Mouse (Mus musculus) kidney, embryonic 16.5 days (tissue): ENCODE data around the gene Fat3. TPM values are rescaled to one million over a fixed set of nuclear protein-coding genes. Genes with fewer than 3 reads are reported as not detected.

Source experiments
- ATAC-seq: fragments of 200-750 bp; cut with Nextera tagmentation; 2 replicates; pipeline ENCODE4 v1.8.0; 2017; ENCODE audit warnings: moderate TSS enrichment; ENCODE audit not compliant: low FRiP score, low TSS enrichment
- H3K27ac ChIP-seq: fragments of 300-500 bp; sonication (generic); 2 replicates; pipeline ENCODE4 v1.5.1; 2014; ENCODE audit warnings: low read length
- H3K27me3 ChIP-seq: fragments of 300-500 bp; sonication (generic); 2 replicates; pipeline ENCODE4 v1.6.1; 2014; ENCODE audit warnings: low read length, control low read depth, mixed read lengths; ENCODE audit not compliant: insufficient read depth
- H3K36me3 ChIP-seq: fragments of 300-500 bp; sonication (generic); 2 replicates; pipeline ENCODE4 v1.6.1; 2014; ENCODE audit warnings: low read length, control low read depth, mixed read lengths; ENCODE audit not compliant: insufficient read depth
- H3K4me1 ChIP-seq: fragments of 300-500 bp; sonication (generic); 2 replicates; pipeline ENCODE4 v1.6.1; 2014; ENCODE audit warnings: low read length, control low read depth, mixed read lengths; ENCODE audit not compliant: insufficient read depth
- H3K4me2 ChIP-seq: fragments of 300-500 bp; sonication (generic); replicated peaks from 2 replicates; pipeline ENCODE4 v1.6.1; 2014; ENCODE audit warnings: low read depth, low read length
- H3K4me3 ChIP-seq: fragments of 300-500 bp; sonication (generic); 2 replicates; pipeline ENCODE4 v1.5.1; 2014; ENCODE audit warnings: mild to moderate bottlenecking, low read length
- H3K9ac ChIP-seq: fragments of 300-500 bp; sonication (generic); replicated peaks from 2 replicates; pipeline ENCODE4 v1.6.1; 2014; ENCODE audit warnings: low read length
- H3K9me3 ChIP-seq: fragments of 300-500 bp; sonication (generic); 2 replicates; pipeline ENCODE4 v1.6.1; 2016; ENCODE audit warnings: low read length, control low read depth
- WGBS: fragments of 180-500 bp; shearing (Covaris S2); extraction: QIAGEN DNeasy Blood & Tissue Kit; methylation state at CpG from one replicate; pipeline ENCODE4 v1.1.7; 2014; 5-methylcytosine and 5-hydroxymethylcytosine counted together
- polyA plus RNA-seq: library from polyadenylated mRNA; unstranded; fragments of >200 nt; fragmentation: Nextera tagmentation; extraction: Ambion mirVana; gene quantifications from 2 replicates; pipeline ENCODE4 v1.2.1, GENCODE M21; 2015

Fat3 gene
- polyA plus RNA-seq, 1 experiment from 2014 or later, result 3.3 TPM

DNA sequence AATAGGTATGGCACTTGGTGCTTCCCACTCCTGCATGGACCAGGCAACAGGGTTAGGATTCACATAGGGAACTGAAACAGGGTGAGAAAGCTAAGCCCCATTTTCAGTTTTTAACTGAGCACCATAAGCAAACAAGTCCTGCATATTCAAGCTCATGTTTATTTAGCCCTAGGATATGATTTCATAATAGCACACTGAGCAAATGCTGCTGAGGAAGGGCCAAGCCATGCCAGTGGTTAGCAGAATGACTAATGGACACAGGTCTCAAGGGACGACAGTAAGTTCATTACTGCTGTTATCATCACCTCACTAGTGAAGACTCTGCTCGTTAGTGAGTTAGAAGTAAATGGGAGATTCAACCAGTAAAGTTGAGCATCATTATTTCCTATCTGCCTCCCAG, 333.0 kb downstream of the Fat3 start:
- Histone ChIP-seq H3K9me3 (no peaks in the 10 kb centered on the region), H3K9ac (no peak overlapping the region)
- no peak for ATAC-seq

DNA sequence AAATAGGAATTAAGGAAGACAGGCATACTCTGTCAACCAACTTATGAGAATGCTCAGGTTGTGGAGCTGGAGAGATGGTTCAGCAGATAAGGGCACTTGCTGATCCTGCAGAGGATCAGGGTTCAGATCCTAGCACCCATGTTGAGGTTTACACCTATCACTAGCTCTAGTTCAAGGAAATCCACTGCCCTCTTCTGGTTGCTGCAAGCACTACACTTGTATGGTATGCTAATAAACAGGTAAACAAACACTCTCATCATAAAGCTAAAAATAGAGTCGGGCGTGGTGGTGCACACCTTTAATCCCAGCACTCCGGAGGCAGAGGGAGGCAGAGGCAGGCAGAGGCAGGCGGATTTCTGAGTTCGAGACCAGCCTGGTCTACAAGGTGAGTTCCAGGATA, 341.7 kb downstream of the Fat3 start:
- no peak for ATAC-seq
- no peaks in the 10 kb centered on the region for H3K4me1 ChIP-seq
- no peaks in the 10 kb centered on the region for H3K27me3 ChIP-seq
- H3K4me2 ChIP-seq, result no peak overlapping the region
- WGBS, result 95% methylated on average over 5 of the region's 5 CpGs
- H3K4me3 ChIP-seq, result no peak overlapping the region
- 0 out of 2 replicates have a peak, but pooled peaks cover 2% of the 10 kb centered on the region for H3K9me3 ChIP-seq
- H3K36me3 ChIP-seq, result no peaks in the 10 kb centered on the region
- no peak overlapping the region for H3K27ac ChIP-seq
- H3K9ac ChIP-seq, result no peak overlapping the region

More for the DNA sequence above, 333.0 kb downstream of the Fat3 start:
- no peak overlapping the region for H3K4me3 ChIP-seq
- H3K4me1 ChIP-seq, result no peaks in the 10 kb centered on the region
- H3K4me2 ChIP-seq, result no peak overlapping the region
- no peak overlapping the region for H3K27ac ChIP-seq
- H3K36me3 ChIP-seq, result no peaks in the 10 kb centered on the region
- WGBS, result 63% methylated on average over 2 of the region's 2 CpGs
- H3K27me3 ChIP-seq, result no peaks in the 10 kb centered on the region

DNA sequence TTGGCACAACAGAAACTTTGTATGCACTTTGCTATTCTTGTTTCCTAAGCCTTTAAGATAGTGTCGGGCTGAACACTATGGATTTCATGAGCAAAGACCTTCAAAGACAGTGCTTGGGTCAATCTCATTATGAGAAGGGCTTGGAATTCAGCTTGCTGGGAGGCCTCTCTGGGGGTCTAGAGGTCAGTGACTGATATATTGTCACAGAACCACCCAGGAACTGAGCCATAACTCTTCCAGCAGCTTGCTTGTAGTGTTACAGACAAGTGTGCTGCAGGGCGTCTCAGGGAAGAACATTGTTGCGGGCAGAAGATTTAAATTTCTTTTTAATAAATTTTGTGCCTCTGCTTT, 347.5 kb downstream of the Fat3 start:
- H3K27me3 ChIP-seq, result no peaks in the 10 kb centered on the region
- H3K27ac ChIP-seq, result peak overlapping the region; percentile 61; the same call in 1 of the 2 replicates
- no peak overlapping the region for H3K9ac ChIP-seq
- H3K4me2 ChIP-seq, result no peak overlapping the region
- no peaks in the 10 kb centered on the region for H3K36me3 ChIP-seq
- H3K4me1 ChIP-seq, result peaks cover 13% of the 10 kb centered on the region; the same call in 1 of the 2 replicates
- WGBS, result 23% methylated on average over 3 of the region's 3 CpGs
- no peaks in the 10 kb centered on the region for H3K9me3 ChIP-seq
- peak; percentile 78 for ATAC-seq
- no peak overlapping the region for H3K4me3 ChIP-seq

DNA sequence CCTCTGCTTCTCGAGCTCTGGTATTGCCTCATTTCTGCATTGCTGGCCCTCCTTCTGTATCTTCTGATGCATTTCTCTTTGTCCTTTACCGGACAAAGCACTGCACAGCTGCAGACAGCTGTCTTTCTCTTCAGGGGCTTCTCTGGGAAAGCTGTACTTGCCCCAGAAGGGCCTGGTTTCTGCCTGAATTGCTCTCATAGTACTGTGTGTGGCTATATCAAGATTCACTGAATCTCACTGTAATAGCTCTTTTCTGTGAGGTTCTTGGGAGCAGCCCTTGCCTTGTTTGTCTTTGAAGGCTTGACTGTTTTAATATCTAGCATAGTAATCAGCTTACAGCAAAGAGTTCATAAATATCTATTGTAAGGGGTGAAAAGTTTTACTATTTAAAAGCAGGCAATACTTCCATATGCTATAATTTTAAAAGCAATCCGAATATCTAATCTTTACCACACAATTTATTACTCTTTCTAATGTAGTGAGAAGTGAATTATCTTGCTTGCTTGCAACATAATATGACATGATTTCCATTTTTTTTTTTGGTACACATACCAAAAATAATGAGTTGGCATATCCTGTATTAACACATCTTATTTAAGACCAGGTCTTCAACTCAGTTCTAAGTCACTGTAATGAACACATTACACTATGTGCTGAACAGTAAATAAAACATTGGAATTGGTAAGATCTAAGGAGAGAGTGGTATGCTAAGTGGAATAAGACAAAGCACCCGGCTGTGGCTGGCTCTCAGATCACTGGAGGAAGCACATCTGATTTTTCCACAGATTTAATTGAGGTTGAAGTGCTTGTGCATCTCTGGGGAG, 348.1 kb downstream of the Fat3 start:
- ATAC-seq, result peak; percentile 79
- no peaks in the 10 kb centered on the region for H3K36me3 ChIP-seq
- H3K9ac ChIP-seq, result no peak overlapping the region
- peak overlapping the region; percentile 61; the same call in 1 of the 2 replicates for H3K27ac ChIP-seq
- no peaks in the 10 kb centered on the region for H3K27me3 ChIP-seq
- H3K4me3 ChIP-seq, result no peak overlapping the region
- H3K4me2 ChIP-seq, result no peak overlapping the region
- 38% methylated on average over 4 of the region's 4 CpGs for WGBS
- H3K9me3 ChIP-seq, result no peaks in the 10 kb centered on the region
- H3K4me1 ChIP-seq, result peaks cover 13% of the 10 kb centered on the region; the same call in 1 of the 2 replicates

DNA sequence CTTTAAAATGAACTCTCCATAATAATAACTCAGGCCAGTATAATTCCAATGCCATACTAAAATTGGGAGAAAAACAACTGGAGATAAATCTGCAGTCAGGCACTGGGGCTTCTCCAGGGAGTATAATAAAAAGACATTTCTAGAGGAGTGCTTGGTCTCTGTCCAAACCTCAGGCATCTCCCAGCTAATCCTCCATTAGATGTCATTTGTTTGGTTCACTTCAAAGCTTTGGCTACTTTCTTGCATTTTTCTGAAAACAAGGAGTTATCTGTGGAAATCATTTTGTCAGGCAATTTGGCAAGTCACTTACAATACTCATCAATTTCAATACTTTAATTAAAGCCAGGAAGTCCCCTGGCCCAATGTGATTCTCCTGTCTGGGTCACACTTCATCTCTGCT, 351.0 kb downstream of the Fat3 start:
- no peaks in the 10 kb centered on the region for H3K27me3 ChIP-seq
- no peak overlapping the region for H3K9ac ChIP-seq
- H3K4me2 ChIP-seq, result no peak overlapping the region
- peaks cover 13% of the 10 kb centered on the region; the same call in 1 of the 2 replicates for H3K4me1 ChIP-seq
- H3K4me3 ChIP-seq, result no peak overlapping the region
- no peak for ATAC-seq
- no peaks in the 10 kb centered on the region for H3K9me3 ChIP-seq
- no peak overlapping the region for H3K27ac ChIP-seq
- H3K36me3 ChIP-seq, result no peaks in the 10 kb centered on the region

DNA sequence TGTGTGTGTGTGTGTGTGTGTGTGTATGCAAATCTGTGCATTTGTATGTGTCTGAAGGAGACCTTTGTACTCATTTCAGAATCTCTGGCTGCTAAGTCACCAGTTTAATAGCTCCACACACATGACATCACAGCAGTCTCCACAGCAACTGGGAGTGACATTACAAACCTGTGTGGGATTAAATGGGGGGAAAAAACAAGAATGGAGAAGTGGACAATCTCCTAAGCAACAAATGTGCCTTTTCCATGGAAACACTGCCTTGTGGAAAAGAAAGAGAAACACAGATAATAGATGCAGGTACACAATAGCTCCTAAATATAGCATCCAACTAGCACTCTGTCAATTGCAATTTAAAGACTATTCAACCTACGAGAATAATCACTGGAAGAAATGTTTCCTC, 353.4 kb downstream of the Fat3 start:
- no peaks in the 10 kb centered on the region for H3K36me3 ChIP-seq
- H3K4me2 ChIP-seq, result no peak overlapping the region
- no peaks in the 10 kb centered on the region for H3K27me3 ChIP-seq
- WGBS, result 77% methylated on average over 1 of the region's 1 CpGs
- H3K9ac ChIP-seq, result no peak overlapping the region
- no peak overlapping the region for H3K27ac ChIP-seq
- H3K9me3 ChIP-seq, result no peaks in the 10 kb centered on the region
- ATAC-seq, result no peak
- peaks cover 4% of the 10 kb centered on the region; the same call in 1 of the 2 replicates for H3K4me1 ChIP-seq
- H3K4me3 ChIP-seq, result no peak overlapping the region

DNA sequence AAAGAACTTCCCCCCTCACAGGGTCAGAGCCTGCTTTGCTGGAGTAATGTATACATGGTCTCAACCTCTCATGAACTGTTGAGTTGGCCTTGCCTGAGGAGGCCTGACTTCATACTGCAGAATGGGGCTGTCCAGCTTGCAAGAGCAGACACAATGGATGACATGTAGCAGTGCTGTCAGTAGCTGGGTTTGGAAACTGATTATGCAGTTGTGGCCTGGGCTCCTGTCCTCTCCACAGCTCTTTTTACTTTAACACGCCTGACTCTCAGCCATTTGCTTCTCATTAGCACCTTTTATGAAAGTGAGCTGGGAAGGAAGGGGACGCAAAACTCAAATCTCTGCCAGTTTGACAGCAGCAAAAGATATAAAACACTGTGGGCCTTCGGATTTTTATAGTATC, 356.4 kb downstream of the Fat3 start:
- no peak overlapping the region for H3K27ac ChIP-seq
- WGBS, result 65% methylated on average over 3 of the region's 3 CpGs
- H3K9ac ChIP-seq, result no peak overlapping the region
- no peaks in the 10 kb centered on the region for H3K36me3 ChIP-seq
- H3K4me3 ChIP-seq, result no peak overlapping the region
- no peaks in the 10 kb centered on the region for H3K27me3 ChIP-seq
- no peaks in the 10 kb centered on the region for H3K9me3 ChIP-seq
- no peak overlapping the region for H3K4me2 ChIP-seq
- no peak for ATAC-seq
- H3K4me1 ChIP-seq, result no peaks in the 10 kb centered on the region

DNA sequence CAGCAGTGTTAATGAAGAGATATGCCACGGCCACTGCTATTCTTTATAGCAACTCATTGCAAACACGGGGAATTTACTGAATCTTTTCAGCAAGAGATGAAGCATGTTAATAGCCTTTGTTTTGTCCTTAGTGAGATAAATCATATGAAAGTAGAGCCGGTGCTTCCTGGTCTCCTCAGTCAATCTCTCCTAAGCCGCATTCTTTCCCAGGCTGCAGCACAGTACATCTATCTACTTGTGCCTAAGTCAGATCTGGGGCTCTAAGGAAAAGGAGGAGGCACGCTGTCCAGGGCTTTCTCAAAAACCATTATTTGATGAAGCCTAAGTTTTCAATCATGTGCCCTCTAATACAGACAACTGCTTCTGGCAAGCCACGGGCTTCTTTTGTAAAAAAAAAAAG, 361.8 kb downstream of the Fat3 start:
- H3K4me2 ChIP-seq, result no peak overlapping the region
- H3K4me3 ChIP-seq, result no peak overlapping the region
- H3K4me1 ChIP-seq, result no peaks in the 10 kb centered on the region
- no peaks in the 10 kb centered on the region for H3K36me3 ChIP-seq
- WGBS, result 26% methylated on average over 6 of the region's 6 CpGs
- H3K9ac ChIP-seq, result no peak overlapping the region
- no peaks in the 10 kb centered on the region for H3K27me3 ChIP-seq
- peak; percentile 69; the same call in 1 of the 2 replicates for ATAC-seq
- no peak overlapping the region for H3K27ac ChIP-seq
- no peaks in the 10 kb centered on the region for H3K9me3 ChIP-seq

DNA sequence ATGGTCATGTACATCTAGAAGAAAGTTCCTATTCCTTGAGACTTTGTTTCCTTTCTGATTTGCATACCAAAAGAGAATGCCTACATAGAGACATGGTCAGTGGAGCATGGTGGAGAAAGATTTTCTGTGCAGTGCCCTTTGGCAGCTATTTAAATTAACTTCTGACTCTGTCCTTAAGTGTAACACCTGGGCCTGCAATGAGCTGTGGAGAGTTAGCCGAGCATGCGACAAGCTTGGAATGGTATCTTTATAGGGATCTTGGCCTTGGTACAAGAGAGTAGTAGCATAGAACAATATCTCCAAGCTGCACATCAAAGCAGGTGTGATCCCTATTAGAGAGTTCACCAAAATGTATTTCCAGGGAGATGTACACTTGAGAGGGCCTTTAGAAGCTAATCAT, 368.0 kb downstream of the Fat3 start:
- Histone ChIP-seq H3K36me3 (no peaks in the 10 kb centered on the region), H3K9me3 (no peaks in the 10 kb centered on the region), H3K9ac (no peak overlapping the region), H3K4me2 (no peak overlapping the region), H3K27ac (no peak overlapping the region), H3K4me1 (0 out of 2 replicates have a peak, but pooled peaks cover 3% of the 10 kb centered on the region), H3K27me3 (no peaks in the 10 kb centered on the region), H3K4me3 (no peak overlapping the region)
- WGBS, result 56% methylated on average over 2 of the region's 2 CpGs
- peak; percentile 59 for ATAC-seq

DNA sequence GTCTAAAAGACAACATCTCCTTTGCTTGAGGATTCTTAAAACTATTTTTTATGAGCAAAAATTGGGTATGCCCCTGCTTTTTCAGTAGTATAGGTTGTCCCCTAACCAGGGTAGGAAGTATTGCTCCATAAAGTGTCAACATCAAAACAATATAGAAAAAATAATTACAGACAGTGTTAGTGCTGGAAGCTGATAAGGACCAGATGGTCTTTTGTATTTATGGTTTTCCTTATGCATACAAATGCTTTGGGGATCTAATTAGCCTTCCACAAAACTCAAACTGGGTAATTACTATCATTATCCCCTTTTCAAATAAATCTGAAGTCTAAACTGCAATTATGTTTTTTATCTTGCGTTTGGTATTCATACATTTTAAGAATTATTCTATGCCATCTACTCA, 368.5 kb downstream of the Fat3 start:
- WGBS, result 85% methylated on average over 1 of the region's 1 CpGs
- no peak for ATAC-seq
- H3K4me2 ChIP-seq, result no peak overlapping the region
- no peak overlapping the region for H3K9ac ChIP-seq
- H3K27me3 ChIP-seq, result no peaks in the 10 kb centered on the region
- H3K4me3 ChIP-seq, result no peak overlapping the region
- no peaks in the 10 kb centered on the region for H3K36me3 ChIP-seq
- 0 out of 2 replicates have a peak, but pooled peaks cover 3% of the 10 kb centered on the region for H3K4me1 ChIP-seq
- no peak overlapping the region for H3K27ac ChIP-seq
- H3K9me3 ChIP-seq, result no peaks in the 10 kb centered on the region
